Mouse (Mus musculus) cerebellum, adult 9-11 months (tissue): ENCODE results near the gene Mccc1.

ENCODE experiments used
- DNase-seq: peaks from one replicate; pipeline ENCODE4 v3.0.0; 2022

The Mccc1 gene

DNA sequence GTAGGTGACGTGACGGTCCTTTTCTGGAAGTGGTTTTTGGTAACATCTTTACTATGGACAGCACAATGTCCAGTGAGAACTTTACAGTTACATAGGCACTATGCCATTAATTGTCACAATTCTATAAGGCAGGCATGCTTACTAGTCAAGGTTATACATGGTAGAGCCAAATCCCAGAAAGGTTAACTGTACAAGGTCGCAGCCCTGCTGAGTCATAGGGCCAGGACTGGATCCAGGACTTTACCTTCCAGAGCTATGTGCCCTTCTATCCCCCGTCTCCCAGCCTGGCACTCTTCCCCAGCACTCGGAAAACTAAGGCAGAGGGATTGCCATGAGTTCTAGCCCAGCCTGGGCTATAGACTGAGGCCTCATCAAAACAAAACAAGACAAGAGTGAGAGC, 36.6 kb downstream of the Mccc1 start:
- DNase-seq: no peak

DNA sequence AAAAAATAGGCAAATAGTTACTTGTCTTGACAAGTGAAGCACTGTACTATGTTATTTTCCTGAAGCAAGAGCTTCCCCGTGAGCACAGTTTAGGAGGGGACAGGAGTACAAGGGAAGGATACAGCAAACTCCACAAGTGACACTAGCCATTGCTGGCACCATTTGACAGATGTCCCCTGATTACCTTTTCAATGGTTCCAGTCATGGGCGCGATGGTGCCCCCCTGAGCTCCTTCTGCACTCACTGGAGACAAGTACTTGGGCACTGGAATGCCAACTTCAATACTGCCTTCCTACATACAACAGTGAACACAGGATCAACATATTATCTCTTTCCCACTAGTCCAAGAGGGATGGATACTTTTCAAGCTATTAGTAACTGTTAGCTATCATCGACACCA, 37.1 kb downstream of the Mccc1 start:
- no peak for DNase-seq

- DNase-seq: no peak
Observed at GRCm38 (mm10) chr3:35962967-35963366, 37.5 kb downstream of the Mccc1 start.

- DNase-seq: no peak
Observed at GRCm38 (mm10) chr3:35957230-35957629, 43.2 kb downstream of the Mccc1 start.

DNA sequence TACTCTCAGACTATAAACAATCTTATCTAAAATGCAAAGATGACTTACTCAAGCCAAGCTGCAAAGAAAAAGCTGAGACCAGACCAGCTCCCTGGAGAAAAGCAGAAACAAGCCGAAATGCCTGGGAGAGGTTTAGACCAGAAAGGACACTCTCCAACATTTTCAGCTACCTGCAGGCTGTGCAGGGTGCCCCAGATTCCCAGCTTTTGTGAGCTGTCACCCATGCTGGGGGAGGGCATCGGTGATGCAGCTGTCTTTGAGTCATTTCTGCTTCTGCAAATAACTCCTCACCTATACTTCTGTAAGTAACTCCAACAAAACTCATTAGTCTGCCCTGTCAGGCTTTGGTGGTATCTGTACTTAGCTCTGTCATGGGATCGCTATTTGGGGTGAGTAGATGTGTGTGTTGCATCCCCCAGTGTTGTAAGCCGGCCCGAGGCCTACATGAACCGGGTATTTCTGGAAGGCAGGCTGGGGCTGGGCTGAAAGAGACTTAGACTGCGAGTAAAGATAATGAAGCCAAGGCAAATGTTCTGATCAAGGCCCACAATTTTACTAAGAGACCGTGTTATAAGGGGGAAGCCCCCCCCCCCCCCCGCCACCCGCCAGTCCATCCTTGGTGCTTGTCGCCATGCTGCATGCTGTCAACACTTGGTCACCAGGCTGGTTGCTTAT, 45.4 kb downstream of the Mccc1 start:
- DNase-seq: no peak

GRCm38 (mm10) chr3:35953816-35954215, 46.7 kb downstream of the Mccc1 start:
- DNase-seq: no peak

DNA sequence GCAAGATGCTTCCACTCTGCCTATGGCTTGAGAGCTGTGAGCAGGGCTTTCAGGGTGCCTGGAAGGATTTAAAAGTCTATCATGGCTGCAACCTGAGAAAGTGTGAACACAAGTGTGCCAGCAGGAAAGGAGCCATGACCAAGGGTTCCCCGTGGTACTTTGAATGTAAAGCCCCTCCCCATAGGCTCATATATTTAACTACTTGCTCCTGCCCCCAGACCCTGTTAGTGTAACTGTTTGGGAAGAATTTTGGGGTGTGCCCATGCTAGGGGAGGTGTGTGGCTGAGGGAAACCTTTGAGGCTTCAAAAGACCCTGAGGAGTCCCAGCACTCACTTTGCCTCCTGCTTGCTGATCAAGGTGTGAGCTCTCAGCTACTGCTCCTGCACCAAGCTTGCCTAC, 47.3 kb downstream of the Mccc1 start:
- no peak for DNase-seq

GRCm38 (mm10) chr3:35948197-35948596, 52.3 kb downstream of the Mccc1 start:
- DNase-seq: no peak

DNA sequence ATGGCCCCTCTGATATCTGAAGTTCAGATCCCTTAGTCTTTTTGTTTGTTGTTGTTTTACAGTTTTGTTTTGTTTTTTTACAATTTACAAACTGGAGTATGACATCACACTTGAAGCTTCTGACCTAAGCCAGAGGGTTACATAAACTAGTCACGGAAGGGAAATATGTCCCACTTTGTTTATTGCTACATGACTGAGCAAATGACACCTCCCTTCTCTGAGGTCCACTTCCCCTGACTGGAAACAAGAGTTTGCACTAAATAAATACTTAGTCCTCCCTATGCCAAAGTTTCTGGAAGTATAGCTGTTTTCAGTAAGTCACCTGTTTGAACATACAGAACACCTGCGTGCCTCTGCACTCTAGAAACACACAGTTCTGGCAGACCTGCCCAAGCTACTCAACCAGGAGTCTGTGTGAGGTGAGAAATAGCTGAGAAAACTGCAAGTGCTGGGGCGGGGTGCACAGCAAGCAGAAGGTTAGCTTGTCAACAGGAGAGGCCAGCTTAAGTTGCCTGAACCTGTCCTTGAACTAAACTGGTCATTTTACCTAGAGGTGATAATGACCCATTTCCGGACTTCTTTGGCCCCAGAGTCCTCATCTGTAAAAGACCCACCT, 59.9 kb downstream of the Mccc1 start:
- no peak for DNase-seq

- DNase-seq: no peak
Observed at GRCm38 (mm10) chr3:35940047-35940446, 60.4 kb downstream of the Mccc1 start.

- no peak for DNase-seq
Observed at GRCm38 (mm10) chr3:35937345-35937744, 63.1 kb downstream of the Mccc1 start, which contains the start of gene Dcun1d1. Gene Dcun1d1, minus strand, starts transcription at chr3:35937445.

GRCm38 (mm10) chr3:35933405-35933777, 67.1 kb downstream of the Mccc1 start:
- DNase-seq: peak; percentile 44

- DNase-seq: peak; percentile 87
Observed at GRCm38 (mm10) chr3:35932735-35933404, 67.6 kb downstream of the Mccc1 start.

DNA sequence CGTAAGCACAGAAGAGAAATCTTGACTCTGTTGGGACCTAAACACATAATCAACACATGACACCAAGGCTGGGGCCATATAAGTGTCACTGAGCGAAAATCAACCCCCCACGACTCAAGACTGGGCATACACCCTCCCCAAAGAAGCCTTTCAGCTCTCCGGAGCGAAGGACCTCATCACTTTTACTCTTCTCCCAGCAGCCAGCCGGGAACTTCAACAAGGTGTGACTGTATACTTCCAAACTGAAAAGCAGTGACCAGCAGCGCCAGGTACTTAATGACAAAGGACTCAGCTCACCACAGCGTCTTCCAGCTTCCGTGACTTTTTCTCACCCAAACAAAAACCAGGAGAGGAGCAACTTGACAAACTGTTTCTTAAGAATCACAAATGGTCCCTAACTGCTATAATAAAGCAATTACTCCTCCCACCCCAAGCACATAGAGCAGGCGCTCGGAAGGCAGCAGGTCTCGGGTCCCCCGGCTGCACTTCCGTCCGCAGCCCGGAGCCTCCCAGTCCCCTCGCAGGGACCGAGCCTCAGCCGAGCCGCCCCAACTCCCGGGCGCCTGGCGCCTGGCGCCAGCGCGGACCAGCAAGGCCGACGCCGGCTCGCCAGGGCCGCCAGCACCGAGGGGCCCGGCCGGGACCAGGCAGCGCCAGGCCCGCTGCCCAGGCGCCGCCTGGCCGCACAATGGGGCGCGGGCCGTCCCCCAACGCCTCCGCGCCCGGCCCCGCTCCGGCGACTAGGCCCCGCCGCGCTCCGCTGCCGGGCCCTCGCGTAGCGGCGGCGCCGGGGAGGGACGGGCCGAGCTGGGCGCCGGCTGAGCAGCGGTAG, 68.4 kb downstream of the Mccc1 start:
- DNase-seq: peak; percentile 69

GRCm38 (mm10) chr3:35931359-35931758, 69.1 kb downstream of the Mccc1 start:
- DNase-seq: peak; percentile 23

DNA sequence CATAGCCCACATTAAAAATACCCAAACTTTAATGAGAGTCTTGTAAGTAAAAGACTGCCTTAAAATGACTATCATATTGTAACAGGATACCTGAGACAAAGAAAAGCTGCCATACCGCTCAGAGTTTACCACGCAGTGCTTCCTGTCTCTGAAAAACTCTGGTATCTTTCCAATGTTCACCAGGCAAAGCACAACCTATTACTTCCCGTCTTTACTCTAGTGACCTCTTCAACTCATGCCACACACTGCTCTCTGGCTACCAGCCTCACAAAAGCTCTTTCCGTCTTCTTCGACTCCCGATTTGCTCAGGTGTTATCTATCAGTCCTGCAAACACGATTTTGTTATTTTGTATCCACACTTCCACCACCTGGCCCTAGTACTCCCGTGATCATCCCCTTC, 70.6 kb downstream of the Mccc1 start:
- no peak for DNase-seq

- no peak for DNase-seq
Observed at GRCm38 (mm10) chr3:35929406-35929805, 71.1 kb downstream of the Mccc1 start.

GRCm38 (mm10) chr3:35925852-35926251, 74.6 kb downstream of the Mccc1 start:
- DNase-seq: no peak

- DNase-seq: no peak
Observed at GRCm38 (mm10) chr3:35924007-35924406, 76.5 kb downstream of the Mccc1 start.

DNA sequence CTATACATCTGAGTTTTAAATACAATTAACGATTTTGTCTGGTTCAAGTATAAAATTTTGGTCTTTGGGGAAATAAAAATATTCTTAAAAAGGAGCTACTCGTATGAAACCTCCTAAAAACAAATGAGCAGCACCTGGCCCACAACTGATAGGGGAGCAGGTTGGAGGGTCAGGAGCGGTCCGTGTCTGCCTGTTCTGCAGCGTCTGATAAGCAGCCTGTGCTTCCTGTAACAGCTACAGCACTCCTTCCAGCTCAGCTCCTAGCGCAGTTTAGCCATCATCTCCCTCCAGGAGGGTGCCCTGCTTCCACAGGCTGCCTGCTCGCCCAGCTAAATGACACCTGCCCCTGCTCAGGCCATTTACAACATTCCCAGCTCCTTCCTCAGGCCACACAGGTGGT, 77.0 kb downstream of the Mccc1 start:
- no peak for DNase-seq

- no peak for DNase-seq
Observed at GRCm38 (mm10) chr3:35922522-35922921, 78.0 kb downstream of the Mccc1 start.

GRCm38 (mm10) chr3:35918229-35918628, 82.2 kb downstream of the Mccc1 start:
- DNase-seq: no peak
